8 mouse cellular contexts compared by ENCODE assay signal in genomic region chr13:54073066-54073465, GRCm38 (mm10). TPM values are rescaled to one million over a fixed set of nuclear protein-coding genes. Genes with fewer than 3 reads are reported as not detected.
DNase-seq lines count a peak whose midpoint lies in the region; ATAC-seq lines count a peak whose summit lies in the region.

No protein-coding gene starts in this region.

- ATAC-seq in neural tube, embryonic 14.5 days (ENCODE audit: low read depth) = no peak

- peak overlapping the region; percentile 42 for H3K27ac ChIP-seq in brown adipose tissue, adult 24 weeks (replicated peaks; ENCODE audit: low read depth, low read length)
- no peak overlapping the region for H3K27ac ChIP-seq in neural tube, embryonic 14.5 days (ENCODE audit: low read depth, low read length)

- intact Hi-C loops in heart, postnatal 10 days (cut with DNase I) = no loop called here

- WGBS in neural tube, embryonic 14.5 days = 29% methylated on average over 1 of the region's 1 CpGs

- peak overlapping the region; percentile 68 for H3K4me2 ChIP-seq in neural tube, embryonic 14.5 days (ENCODE audit: low read depth, low read length)

- no peaks in the 10 kb centered on the region for H3K9me3 ChIP-seq in neural tube, embryonic 14.5 days (ENCODE audit: control insufficient read depth, low read length)

- H3K4me1 ChIP-seq in brown adipose tissue, adult 24 weeks (ENCODE audit: control insufficient read depth, insufficient read depth, insufficient read length, low read length) = peaks cover 24% of the 10 kb centered on the region
- peaks cover 6% of the 10 kb centered on the region; the same call in 1 of the 2 replicates for H3K4me1 ChIP-seq in neural tube, embryonic 14.5 days (ENCODE audit: control insufficient read depth, insufficient read depth, low read length)

- no peaks in the 10 kb centered on the region for H3K36me3 ChIP-seq in neural tube, embryonic 14.5 days (ENCODE audit: control insufficient read depth, insufficient read depth, low read length)

- H3K9ac ChIP-seq in neural tube, embryonic 14.5 days (replicated peaks; ENCODE audit: low read depth, low read length) = no peak overlapping the region

- DNase-seq in A20 (ENCODE audit: low read depth, low spot score) (peak; percentile 40), liver (peak; percentile 42)
- DNase-seq in heart, postnatal 10 days = peak; percentile 58 to 59
- DNase-seq in embryo, embryonic 11 days = no peak
- no peak for DNase-seq in gastrocnemius, adult 8-10 months (ENCODE audit: low spot score in 2 of 2)
- DNase-seq in adrenal gland, adult 8-10 months = no peak

- H3K27me3 ChIP-seq in neural tube, embryonic 14.5 days (ENCODE audit: control insufficient read depth, insufficient read depth, low read length) = no peaks in the 10 kb centered on the region

- peak overlapping the region; percentile 66 for H3K4me3 ChIP-seq in brown adipose tissue, adult 24 weeks (ENCODE audit: insufficient read depth, low read depth, low read length)
- no peak overlapping the region; the same call in 1 of the 2 replicates for H3K4me3 ChIP-seq in neural tube, embryonic 14.5 days (ENCODE audit: low read depth, low read length)

RNA-seq across cellular contexts. Expression of gene Sfxn1, which starts 1.4 kb away (rescaled TPM):
- 109 and 122 TPM in 2 replicates for polyA plus RNA-seq in brown adipose tissue, adult 24 weeks (2012; ENCODE audit: insufficient read depth, insufficient read length, missing spikeins)
- 10 to 100 TPM; 11.4 to 12.0 TPM for total RNA-seq in heart, postnatal 10 days (2021)
- polyA plus RNA-seq in neural tube, embryonic 14.5 days (2014; fragmentation: Nextera tagmentation; extraction: Ambion mirVana) = 74.5 and 86.2 TPM in 2 replicates
- 1 to 10 TPM; 1.1 to 2.4 (median 1.8) TPM for total RNA-seq in gastrocnemius, adult 8-10 months (2022)
- 10 to 100 TPM; 46.9 to 62.5 (median 52.4) TPM for total RNA-seq in adrenal gland, adult 8-10 months (2022)

RNA-seq across cellular contexts. Expression of gene Drd1, which starts 17.6 kb away (rescaled TPM):
- polyA plus RNA-seq in brown adipose tissue, adult 24 weeks (2012; ENCODE audit: insufficient read depth, insufficient read length, missing spikeins) = 0.48 TPM in 1 of 2 replicates, not detected in the other
- under 1 TPM; 0.27 to 0.57 TPM for total RNA-seq in heart, postnatal 10 days (2021)
- 0.88 and 1.0 TPM in 2 replicates for polyA plus RNA-seq in neural tube, embryonic 14.5 days (2014; fragmentation: Nextera tagmentation; extraction: Ambion mirVana)
- total RNA-seq in gastrocnemius, adult 8-10 months (2022) = under 1 TPM in 1 of 4 experiments, not detected in 3; 0.07 TPM
- total RNA-seq in adrenal gland, adult 8-10 months (2022) = under 1 TPM in 3 of 4 experiments, not detected in 1; 0.07 to 0.15 (median 0.11) TPM

Comparison
In these comparisons a context has a peak if more than half of its experiments do, and no peak if none do; other contexts are left out.
1. DNase-seq: peak in A20 (single experiment), heart, postnatal 10 days (2 of 2) and liver (single experiment); none in embryo, embryonic 11 days (single experiment), gastrocnemius, adult 8-10 months (0 of 2) and adrenal gland, adult 8-10 months (single experiment).